Mouse (Mus musculus): ENCODE results near the gene Thsd4. TPM values are rescaled to one million over a fixed set of nuclear protein-coding genes. Genes with fewer than 3 reads are reported as not detected.

The Thsd4 gene
- polyA plus RNA-seq, 1 experiment, result 0.97 TPM

GRCm38 (mm10) chr9:60434093-60434492 lies 87.8 kb downstream of the Thsd4 start:
- no peak for TF ChIP-seq CTCF (IDR thresholded peaks at IDR 0.05; ENCODE audit: control insufficient read depth, insufficient read depth, low read length)
- TF ChIP-seq POLR2A (IDR thresholded peaks at IDR 0.05; ENCODE audit: borderline replicate concordance, control insufficient read depth, low read depth, low read length), result no peak
- Histone ChIP-seq H3K4me3 (replicated peaks; ENCODE audit: control insufficient read depth, low read depth, low read length) (no peak overlapping the region), H3K4me1 (ENCODE audit: control insufficient read depth, insufficient read depth, low read length) (no peaks in the 10 kb centered on the region), H3K27ac (ENCODE audit: control insufficient read depth, insufficient read depth, low read depth, low read length, poor library complexity) (no peak overlapping the region)
- WGBS, result 55% methylated on average over 2 of the region's 2 CpGs

GRCm38 (mm10) chr9:60431924-60432323 lies 89.9 kb downstream of the Thsd4 start:
- Histone ChIP-seq H3K4me1 (ENCODE audit: control insufficient read depth, insufficient read depth, low read length) (no peaks in the 10 kb centered on the region), H3K27ac (ENCODE audit: control insufficient read depth, insufficient read depth, low read depth, low read length, poor library complexity) (no peak overlapping the region), H3K4me3 (replicated peaks; ENCODE audit: control insufficient read depth, low read depth, low read length) (no peak overlapping the region)
- WGBS, result 83% methylated on average over 4 of the region's 4 CpGs
- TF ChIP-seq POLR2A (IDR thresholded peaks at IDR 0.05; ENCODE audit: borderline replicate concordance, control insufficient read depth, low read depth, low read length) (no peak), CTCF (IDR thresholded peaks at IDR 0.05; ENCODE audit: control insufficient read depth, insufficient read depth, low read length) (no peak)

GRCm38 (mm10) chr9:60430017-60430416 lies 91.8 kb downstream of the Thsd4 start:
- TF ChIP-seq CTCF (IDR thresholded peaks at IDR 0.05; ENCODE audit: control insufficient read depth, insufficient read depth, low read length) (no peak), POLR2A (IDR thresholded peaks at IDR 0.05; ENCODE audit: borderline replicate concordance, control insufficient read depth, low read depth, low read length) (no peak)
- 83% methylated on average over 4 of the region's 4 CpGs for whole genome bisulfite sequencing
- H3K27ac ChIP-seq (ENCODE audit: control insufficient read depth, insufficient read depth, low read depth, low read length, poor library complexity), result no peak overlapping the region
- H3K4me1 ChIP-seq (ENCODE audit: control insufficient read depth, insufficient read depth, low read length), result no peaks in the 10 kb centered on the region
- H3K4me3 ChIP-seq (replicated peaks; ENCODE audit: control insufficient read depth, low read depth, low read length), result no peak overlapping the region

- WGBS, result 63% methylated on average over 4 of the region's 4 CpGs
- Histone ChIP-seq H3K4me3 (replicated peaks; ENCODE audit: control insufficient read depth, low read depth, low read length) (no peak overlapping the region), H3K27ac (ENCODE audit: control insufficient read depth, insufficient read depth, low read depth, low read length, poor library complexity) (no peak overlapping the region), H3K4me1 (ENCODE audit: control insufficient read depth, insufficient read depth, low read length) (no peaks in the 10 kb centered on the region)
- TF ChIP-seq POLR2A (IDR thresholded peaks at IDR 0.05; ENCODE audit: borderline replicate concordance, control insufficient read depth, low read depth, low read length) (no peak), CTCF (IDR thresholded peaks at IDR 0.05; ENCODE audit: control insufficient read depth, insufficient read depth, low read length) (no peak)
These were observed 107.6 kb downstream of the Thsd4 start for GRCm38 (mm10) chr9:60414076-60414755.

GRCm38 (mm10) chr9:60410872-60411635 lies 110.8 kb downstream of the Thsd4 start:
- Histone ChIP-seq H3K4me3 (replicated peaks; ENCODE audit: control insufficient read depth, low read depth, low read length) (no peak overlapping the region), H3K27ac (ENCODE audit: control insufficient read depth, insufficient read depth, low read depth, low read length, poor library complexity) (no peak overlapping the region), H3K4me1 (ENCODE audit: control insufficient read depth, insufficient read depth, low read length) (no peaks in the 10 kb centered on the region)
- TF ChIP-seq CTCF (IDR thresholded peaks at IDR 0.05; ENCODE audit: control insufficient read depth, insufficient read depth, low read length) (no peak), POLR2A (IDR thresholded peaks at IDR 0.05; ENCODE audit: borderline replicate concordance, control insufficient read depth, low read depth, low read length) (no peak)
- WGBS, result 83% methylated on average over 17 of the region's 17 CpGs

GRCm38 (mm10) chr9:60407374-60407773 lies 114.5 kb downstream of the Thsd4 start:
- WGBS, result 82% methylated on average over 1 of the region's 1 CpGs
- H3K4me1 ChIP-seq (ENCODE audit: control insufficient read depth, insufficient read depth, low read length), result no peaks in the 10 kb centered on the region
- TF ChIP-seq POLR2A (IDR thresholded peaks at IDR 0.05; ENCODE audit: borderline replicate concordance, control insufficient read depth, low read depth, low read length) (no peak), CTCF (IDR thresholded peaks at IDR 0.05; ENCODE audit: control insufficient read depth, insufficient read depth, low read length) (no peak)
- no peak overlapping the region for H3K27ac ChIP-seq (ENCODE audit: control insufficient read depth, insufficient read depth, low read depth, low read length, poor library complexity)
- H3K4me3 ChIP-seq (replicated peaks; ENCODE audit: control insufficient read depth, low read depth, low read length), result no peak overlapping the region

- Histone ChIP-seq H3K27ac (ENCODE audit: control insufficient read depth, insufficient read depth, low read depth, low read length, poor library complexity) (no peak overlapping the region), H3K4me1 (ENCODE audit: control insufficient read depth, insufficient read depth, low read length) (no peaks in the 10 kb centered on the region), H3K4me3 (replicated peaks; ENCODE audit: control insufficient read depth, low read depth, low read length) (no peak overlapping the region)
- 15% methylated on average over 7 of the region's 7 CpGs for WGBS
- TF ChIP-seq POLR2A (IDR thresholded peaks at IDR 0.05; ENCODE audit: borderline replicate concordance, control insufficient read depth, low read depth, low read length) (no peak), CTCF (IDR thresholded peaks at IDR 0.05; ENCODE audit: control insufficient read depth, insufficient read depth, low read length) (no peak)
These were observed 116.1 kb downstream of the Thsd4 start for GRCm38 (mm10) chr9:60405777-60406176.

- TF ChIP-seq POLR2A (IDR thresholded peaks at IDR 0.05; ENCODE audit: borderline replicate concordance, control insufficient read depth, low read depth, low read length), result no peak
- no peak for TF ChIP-seq CTCF (IDR thresholded peaks at IDR 0.05; ENCODE audit: control insufficient read depth, insufficient read depth, low read length)
These were observed 119.2 kb downstream of the Thsd4 start for GRCm38 (mm10) chr9:60402681-60403080.

More at GRCm38 (mm10) chr9:60402681-60403080, 119.2 kb downstream of the Thsd4 start:
- WGBS, result 89% methylated on average over 6 of the region's 6 CpGs
- H3K4me1 ChIP-seq (ENCODE audit: control insufficient read depth, insufficient read depth, low read length), result no peaks in the 10 kb centered on the region
- H3K4me3 ChIP-seq (replicated peaks; ENCODE audit: control insufficient read depth, low read depth, low read length), result no peak overlapping the region
- H3K27ac ChIP-seq (ENCODE audit: control insufficient read depth, insufficient read depth, low read depth, low read length, poor library complexity), result no peak overlapping the region
